Mouse (Mus musculus): Measurements from ENCODE around the gene Hnrnpl. TPM values are rescaled to one million over a fixed set of nuclear protein-coding genes. Genes with fewer than 3 reads are reported as not detected.

The Hnrnpl gene
- polyA plus RNA-seq, 1 experiment = 256 TPM

GRCm38 (mm10) chr7:28799994-28800393 is 8.3 kb upstream of the Hnrnpl start:
- Histone ChIP-seq H3K27ac (ENCODE audit: insufficient read depth, low read depth, low read length) (no peak overlapping the region), H3K4me3 (ENCODE audit: insufficient read depth, low read length) (no peak overlapping the region), H3K4me1 (ENCODE audit: control insufficient read depth, insufficient read depth, low read length) (peaks cover 24% of the 10 kb centered on the region)
- TF ChIP-seq CTCF (IDR thresholded peaks at IDR 0.05; ENCODE audit: low read depth, low read length) (no peak), POLR2A (IDR thresholded peaks at IDR 0.05; ENCODE audit: borderline replicate concordance, low read depth, low read length) (no peak)

- H3K4me3 ChIP-seq (ENCODE audit: insufficient read depth, low read length) = no peak overlapping the region
- peaks cover 20% of the 10 kb centered on the region for H3K4me1 ChIP-seq (ENCODE audit: control insufficient read depth, insufficient read depth, low read length)
- TF ChIP-seq POLR2A (IDR thresholded peaks at IDR 0.05; ENCODE audit: borderline replicate concordance, low read depth, low read length) (no peak), CTCF (IDR thresholded peaks at IDR 0.05; ENCODE audit: low read depth, low read length) (no peak)
- H3K27ac ChIP-seq (ENCODE audit: insufficient read depth, low read depth, low read length) = no peak overlapping the region
These were observed 6.9 kb upstream of the Hnrnpl start for GRCm38 (mm10) chr7:28801451-28801850.

- H3K4me1 ChIP-seq (ENCODE audit: control insufficient read depth, insufficient read depth, low read length) = peaks cover 20% of the 10 kb centered on the region
- TF ChIP-seq CTCF (IDR thresholded peaks at IDR 0.05; ENCODE audit: low read depth, low read length) (no peak), POLR2A (IDR thresholded peaks at IDR 0.05; ENCODE audit: borderline replicate concordance, low read depth, low read length) (no peak)
- no peak overlapping the region for H3K4me3 ChIP-seq (ENCODE audit: insufficient read depth, low read length)
- no peak overlapping the region for H3K27ac ChIP-seq (ENCODE audit: insufficient read depth, low read depth, low read length)
These were observed 6.3 kb upstream of the Hnrnpl start for GRCm38 (mm10) chr7:28801901-28802670.

- TF ChIP-seq POLR2A (IDR thresholded peaks at IDR 0.05; ENCODE audit: borderline replicate concordance, low read depth, low read length) (no peak), CTCF (IDR thresholded peaks at IDR 0.05; ENCODE audit: low read depth, low read length) (no peak)
- Histone ChIP-seq H3K27ac (ENCODE audit: insufficient read depth, low read depth, low read length) (no peak overlapping the region), H3K4me1 (ENCODE audit: control insufficient read depth, insufficient read depth, low read length) (peaks cover 23% of the 10 kb centered on the region), H3K4me3 (ENCODE audit: insufficient read depth, low read length) (no peak overlapping the region)
These were observed 5.3 kb upstream of the Hnrnpl start for GRCm38 (mm10) chr7:28802846-28803588.

GRCm38 (mm10) chr7:28803756-28804155 is 4.6 kb upstream of the Hnrnpl start:
- no peak for TF ChIP-seq POLR2A (IDR thresholded peaks at IDR 0.05; ENCODE audit: borderline replicate concordance, low read depth, low read length)
- TF ChIP-seq CTCF (IDR thresholded peaks at IDR 0.05; ENCODE audit: low read depth, low read length) = no peak
- no peak overlapping the region for H3K27ac ChIP-seq (ENCODE audit: insufficient read depth, low read depth, low read length)
- peaks cover 24% of the 10 kb centered on the region for H3K4me1 ChIP-seq (ENCODE audit: control insufficient read depth, insufficient read depth, low read length)
- H3K4me3 ChIP-seq (ENCODE audit: insufficient read depth, low read length) = no peak overlapping the region

- H3K4me1 ChIP-seq (ENCODE audit: control insufficient read depth, insufficient read depth, low read length) = peaks cover 22% of the 10 kb centered on the region
- TF ChIP-seq POLR2A (IDR thresholded peaks at IDR 0.05; ENCODE audit: borderline replicate concordance, low read depth, low read length) = no peak
- 0 out of 2 replicates have a peak, but pooled peaks have one; percentile 29 for TF ChIP-seq CTCF (IDR thresholded peaks at IDR 0.05; ENCODE audit: low read depth, low read length)
- no peak overlapping the region for H3K4me3 ChIP-seq (ENCODE audit: insufficient read depth, low read length)
- H3K27ac ChIP-seq (ENCODE audit: insufficient read depth, low read depth, low read length) = no peak overlapping the region
These were observed 1.5 kb upstream of the Hnrnpl start for GRCm38 (mm10) chr7:28806869-28807268.

GRCm38 (mm10) chr7:28807641-28808220 is 610 bp upstream of the Hnrnpl start:
- Histone ChIP-seq H3K4me3 (ENCODE audit: insufficient read depth, low read length) (peak overlapping the region; percentile 77), H3K27ac (ENCODE audit: insufficient read depth, low read depth, low read length) (peak overlapping the region; percentile 92), H3K4me1 (ENCODE audit: control insufficient read depth, insufficient read depth, low read length) (peaks cover 20% of the 10 kb centered on the region)
- TF ChIP-seq POLR2A (IDR thresholded peaks at IDR 0.05; ENCODE audit: borderline replicate concordance, low read depth, low read length) = no peak
- TF ChIP-seq CTCF (IDR thresholded peaks at IDR 0.05; ENCODE audit: low read depth, low read length) = no peak

GRCm38 (mm10) chr7:28808957-28809393 is 634 bp downstream of the Hnrnpl start:
- peak overlapping the region; percentile 77 for H3K4me3 ChIP-seq (ENCODE audit: insufficient read depth, low read length)
- peaks cover 22% of the 10 kb centered on the region for H3K4me1 ChIP-seq (ENCODE audit: control insufficient read depth, insufficient read depth, low read length)
- TF ChIP-seq POLR2A (IDR thresholded peaks at IDR 0.05; ENCODE audit: borderline replicate concordance, low read depth, low read length) = no peak
- TF ChIP-seq CTCF (IDR thresholded peaks at IDR 0.05; ENCODE audit: low read depth, low read length) = no peak
- peak overlapping the region; percentile 92 for H3K27ac ChIP-seq (ENCODE audit: insufficient read depth, low read depth, low read length)

- TF ChIP-seq CTCF (IDR thresholded peaks at IDR 0.05; ENCODE audit: low read depth, low read length) = no peak
- no peak for TF ChIP-seq POLR2A (IDR thresholded peaks at IDR 0.05; ENCODE audit: borderline replicate concordance, low read depth, low read length)
- peaks cover 25% of the 10 kb centered on the region for H3K4me1 ChIP-seq (ENCODE audit: control insufficient read depth, insufficient read depth, low read length)
- peak overlapping the region; percentile 92 for H3K27ac ChIP-seq (ENCODE audit: insufficient read depth, low read depth, low read length)
- peak overlapping the region; percentile 77 for H3K4me3 ChIP-seq (ENCODE audit: insufficient read depth, low read length)
These were observed 1.2 kb downstream of the Hnrnpl start for GRCm38 (mm10) chr7:28809401-28810089.

Measured in bone marrow macrophage, adult 2 months (primary cell).